Mouse (Mus musculus) forebrain, embryonic 10.5 days (tissue): Measurements from ENCODE around the gene Gm7945. TPM values are rescaled to one million over a fixed set of nuclear protein-coding genes. Genes with fewer than 3 reads are reported as not detected.
"Not testable (repeated sequence)": the region's sequence is repeated elsewhere in the genome, so short reads cannot be mapped to it uniquely, and the experiment has no call there.

Experiments
- DNase-seq: peaks from one replicate; pipeline ENCODE4 v3.0.0-alpha.2; 2017; ENCODE audit warnings: low spot score; ENCODE audit errors: extremely low spot score
- H3K27ac ChIP-seq: fragments of 300-500 bp; sonication (generic); 2 replicates; pipeline ENCODE4 v1.5.1; 2016; ENCODE audit warnings: mild to moderate bottlenecking
- H3K27me3 ChIP-seq: fragments of 300-500 bp; sonication (generic); 2 replicates; pipeline ENCODE4 v1.6.1; 2016; ENCODE audit warnings: mild to moderate bottlenecking; ENCODE audit not compliant: poor library complexity, severe bottlenecking
- H3K36me3 ChIP-seq: fragments of 300-500 bp; sonication (generic); replicated peaks from 2 replicates; pipeline ENCODE4 v1.6.1; 2016; ENCODE audit warnings: mild to moderate bottlenecking, moderate library complexity
- H3K4me1 ChIP-seq: fragments of 300-500 bp; sonication (generic); 2 replicates; pipeline ENCODE4 v1.6.1; 2016
- H3K4me3 ChIP-seq: fragments of 300-500 bp; sonication (generic); 2 replicates; pipeline ENCODE4 v1.5.1; 2016; ENCODE audit warnings: mild to moderate bottlenecking, moderate library complexity
- H3K9me3 ChIP-seq: fragments of 300-500 bp; sonication (generic); 2 replicates; pipeline ENCODE4 v1.6.1; 2016; ENCODE audit warnings: mild to moderate bottlenecking, moderate library complexity
- WGBS: fragments of 180-500 bp; shearing (Covaris S2); methylation state at CpG from one replicate; pipeline ENCODE4 v1.1.7; 2016; 5-methylcytosine and 5-hydroxymethylcytosine counted together
- polyA plus RNA-seq: library from polyadenylated mRNA; unstranded; fragments of >200 nt; fragmentation: Nextera tagmentation; extraction: Ambion mirVana; gene quantifications from 2 replicates; pipeline ENCODE4 v1.2.1, GENCODE M21; 2016

The Gm7945 gene
- not detected in 2 replicates for polyA plus RNA-seq

DNA sequence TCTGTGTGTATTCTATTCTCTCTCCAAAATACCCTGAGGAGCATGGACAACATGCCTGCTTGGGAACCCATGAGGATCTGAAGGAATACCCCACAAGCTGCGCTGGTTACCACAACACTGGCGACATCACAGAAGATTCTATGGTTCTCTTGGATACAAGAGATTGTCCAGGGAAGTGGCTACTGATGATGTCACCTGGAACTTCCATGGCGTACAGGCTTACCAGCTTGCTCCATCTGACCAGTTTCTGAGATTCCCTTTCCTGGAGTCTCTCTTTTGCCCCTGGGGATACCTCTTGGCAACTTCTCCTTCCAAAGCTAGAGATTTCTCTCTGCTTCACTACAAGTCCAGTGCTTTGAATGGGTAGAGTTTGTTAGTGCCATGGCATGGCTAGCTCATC is at the start of gene Gm7945:
TSS of gene Gm7945 (minus strand) at position 101 of the 400 bp plus-strand sequence.
- H3K4me3 ChIP-seq, H3K4me1 ChIP-seq, H3K9me3 ChIP-seq, H3K27ac ChIP-seq, H3K27me3 ChIP-seq, DNase-seq, H3K36me3 ChIP-seq: not testable (repeated sequence)
- no CpG with 5 or more reads among the region's 3 CpGs for WGBS

DNA sequence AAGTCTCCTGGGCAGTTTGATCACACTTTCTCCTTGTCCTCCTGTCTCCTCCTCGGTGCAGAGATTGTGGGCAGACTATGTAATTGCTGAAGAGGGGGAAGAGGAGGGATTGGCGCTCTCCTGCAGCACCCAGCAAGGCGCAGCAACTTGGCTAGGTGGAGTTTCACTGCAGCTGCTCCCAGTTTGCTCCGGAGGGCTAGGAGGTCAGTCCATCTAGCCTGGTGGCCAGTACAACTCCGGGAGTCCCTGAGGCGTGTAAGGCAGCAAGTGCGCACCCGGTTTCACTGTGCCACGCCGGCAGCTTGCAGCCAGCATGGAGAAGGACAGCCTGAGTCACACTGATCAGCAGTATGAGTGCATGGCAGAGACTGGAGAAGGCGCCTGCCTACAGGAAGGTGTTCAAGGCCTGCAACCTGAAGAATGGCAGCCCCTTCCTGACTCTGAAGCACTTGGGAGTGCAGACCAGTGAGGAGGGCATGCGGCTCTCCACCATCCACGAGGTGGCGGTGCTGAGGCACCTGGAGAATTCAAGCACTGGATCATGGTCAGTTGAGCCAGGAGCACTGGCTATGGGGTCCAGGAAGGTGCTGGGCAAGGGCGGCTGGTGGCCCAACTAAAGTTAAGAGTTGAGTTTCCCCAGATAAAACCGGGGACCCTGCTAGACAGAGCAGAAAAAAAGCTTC is 39.4 kb upstream of the Gm7945 start:
- WGBS, result 19% methylated on average over 12 of the region's 16 CpGs
- DNase-seq, result peak; percentile 23
- not testable (repeated sequence) for H3K27ac ChIP-seq, H3K4me1 ChIP-seq, H3K4me3 ChIP-seq, H3K36me3 ChIP-seq, H3K27me3 ChIP-seq, H3K9me3 ChIP-seq

DNA sequence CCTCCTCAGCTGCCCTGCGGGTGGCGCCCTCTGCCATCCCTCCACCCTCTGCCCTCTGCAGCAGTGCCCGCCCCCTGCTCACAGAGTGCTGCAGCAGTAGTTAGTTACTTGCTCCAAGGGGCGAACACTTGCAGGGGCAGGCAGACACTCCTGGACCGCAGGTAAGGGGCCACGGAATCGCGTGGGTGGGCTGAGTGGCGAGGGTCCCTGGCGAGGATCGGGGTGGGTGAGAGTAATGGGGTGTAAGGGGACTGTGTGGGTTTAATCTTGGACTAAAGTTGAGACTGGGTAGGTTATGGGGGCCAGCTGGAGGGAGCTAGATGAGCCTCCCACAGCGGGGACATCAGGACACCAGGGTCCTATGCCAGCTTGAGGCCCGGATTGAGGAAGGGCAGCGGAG is 38.5 kb upstream of the Gm7945 start:
- H3K36me3 ChIP-seq, H3K4me1 ChIP-seq, H3K9me3 ChIP-seq, H3K27me3 ChIP-seq, H3K27ac ChIP-seq: not testable (repeated sequence)
- DNase-seq, result peak; percentile 14
- WGBS, result 4% methylated on average over 12 of the region's 14 CpGs
- peak overlapping the region; percentile 23 for H3K4me3 ChIP-seq

DNA sequence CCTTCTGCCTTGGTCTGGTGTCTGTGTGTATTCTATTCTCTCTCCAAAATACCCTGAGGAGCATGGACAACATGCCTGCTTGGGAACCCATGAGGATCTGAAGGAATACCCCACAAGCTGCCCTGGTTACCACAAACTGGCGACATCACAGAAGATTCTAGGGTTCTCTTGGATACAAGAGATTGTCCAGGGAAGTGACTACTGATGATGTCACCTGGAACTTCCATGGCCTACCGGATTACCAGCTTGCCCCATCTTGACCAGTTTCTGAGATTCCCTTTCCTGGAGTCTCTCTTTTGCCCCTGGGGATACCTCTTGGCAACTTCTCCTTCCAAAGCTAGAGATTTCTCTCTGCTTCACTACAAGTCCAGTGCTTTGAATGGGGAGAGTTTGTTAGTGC is 22.0 kb upstream of the Gm7945 start, which contains the start of gene Gm6482:
TSS of gene Gm6482 (minus strand) at position 101 of the 400 bp plus-strand sequence.
- H3K9me3 ChIP-seq, DNase-seq, H3K4me1 ChIP-seq, H3K27ac ChIP-seq, H3K27me3 ChIP-seq, H3K36me3 ChIP-seq, H3K4me3 ChIP-seq: not testable (repeated sequence)
- 60% methylated on average over 1 of the region's 2 CpGs for WGBS

GRCm38 (mm10) chr14:41348309-41348708 is 37.9 kb downstream of the Gm7945 start, which contains the start of gene Gm5798:
TSS of gene Gm5798 (plus strand) at chr14:41348609.
- 70% methylated on average over 2 of the region's 2 CpGs for WGBS
- DNase-seq, H3K27me3 ChIP-seq, H3K9me3 ChIP-seq, H3K36me3 ChIP-seq, H3K27ac ChIP-seq, H3K4me3 ChIP-seq, H3K4me1 ChIP-seq: not testable (repeated sequence)

Other genes with a start within 250 kb of the Gm7945 start
- not detected in 2 replicates for gene Mbl1, start 234.9 kb downstream of the Gm7945 start, polyA plus RNA-seq
- not detected in 2 replicates for gene Sftpd, start 201.2 kb downstream of the Gm7945 start, polyA plus RNA-seq
- 0.17 TPM in 1 of 2 replicates, not detected in the other for gene Gm2832, start 107.6 kb downstream of the Gm7945 start, polyA plus RNA-seq
- gene Gm5798, start 37.8 kb downstream of the Gm7945 start, polyA plus RNA-seq, result not detected in 2 replicates
- not detected in 2 replicates for gene Gm6482, start 21.9 kb upstream of the Gm7945 start, polyA plus RNA-seq
- gene Gm7954, start 67.1 kb upstream of the Gm7945 start, polyA plus RNA-seq, result not detected in 2 replicates
- not detected in 2 replicates for gene Gm3486, start 103.1 kb upstream of the Gm7945 start, polyA plus RNA-seq
- not detected in 2 replicates for gene Gm7970, start 169.2 kb upstream of the Gm7945 start, polyA plus RNA-seq
- not detected in 2 replicates for gene 1700049E17Rik2, start 186.8 kb upstream of the Gm7945 start, polyA plus RNA-seq
- gene Gm3072, start 238.2 kb upstream of the Gm7945 start, polyA plus RNA-seq, result not detected in 2 replicates